Mouse (Mus musculus): ENCODE measurements around the gene Igsf8.

DNA sequence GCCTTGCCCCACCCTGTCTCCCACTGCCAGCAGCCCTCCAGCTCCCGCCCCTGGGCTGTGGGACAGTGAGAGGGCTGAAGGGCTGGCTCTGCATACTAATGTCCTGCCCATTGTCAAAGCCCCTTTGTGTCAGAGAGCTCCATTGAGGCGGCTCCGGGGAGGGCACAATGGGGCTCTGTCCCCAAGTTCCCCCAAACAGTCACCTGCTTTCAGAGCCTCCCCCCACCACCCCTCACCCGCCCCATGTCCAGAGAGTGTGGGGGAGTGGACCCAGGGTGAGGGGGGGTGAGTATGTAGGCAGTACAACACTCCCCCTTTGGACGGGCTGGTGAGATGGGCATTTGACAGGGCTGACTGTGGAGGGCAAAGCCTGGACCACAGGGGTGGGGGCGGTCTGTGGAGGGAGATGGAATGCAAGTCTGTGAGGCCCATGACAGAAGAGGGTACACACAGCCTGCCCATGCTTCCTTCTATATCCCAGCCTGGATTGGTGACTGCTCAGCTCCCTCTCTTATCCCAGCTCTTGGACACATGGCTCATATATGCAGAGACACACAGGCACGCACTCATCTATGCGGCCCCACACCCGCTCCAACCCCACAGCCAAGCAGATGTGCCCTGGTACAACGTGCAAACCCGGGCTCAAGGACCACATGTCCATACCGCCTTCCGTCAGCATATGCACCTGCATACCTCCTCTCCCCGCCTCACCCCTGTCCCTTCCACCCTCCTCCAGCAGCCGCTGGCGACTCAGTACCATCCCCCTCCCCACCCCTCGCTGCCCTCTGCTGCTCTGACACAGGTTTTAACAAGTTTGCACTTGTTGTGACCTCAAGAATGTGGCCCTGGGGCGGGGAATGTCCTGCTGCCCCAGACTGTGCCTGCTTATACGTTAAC is 88.7 kb downstream of the Igsf8 start:
- no peak for TF ChIP-seq CTCF (IDR thresholded peaks at IDR 0.05; ENCODE audit: extremely low read depth, insufficient read length, insufficient replicate concordance, low read depth, low read length)
- no peak for TF ChIP-seq POLR2A (IDR thresholded peaks at IDR 0.05; ENCODE audit: low read depth, low read length)
